15 mouse cellular contexts compared by ENCODE assay signal in genomic region chr9:42062269-42062668, GRCm38 (mm10).
"Had no signal": no experiment of that assay in that cellular context is flagged by ENCODE, and none has a peak within 500 bp of the region (broad histone marks: within the 10 kb centered on the region; RNA-seq: fewer than 3 reads in every experiment).

No protein-coding gene starts in this region.

- DNase-seq: kidney, postnatal 36 days; lung, adult 2 months; lung, postnatal 36 days; spleen, adult 18-20 months; thymus, adult 18-20 months; thymus, postnatal 14 days had no signal

- H3K9ac ChIP-seq: liver, embryonic 15.5 days; midbrain, embryonic 13.5 days; neural tube, embryonic 12.5 days had no signal

- H3K4me2 ChIP-seq: liver, embryonic 11.5 days; liver, embryonic 15.5 days; midbrain, embryonic 13.5 days; neural tube, embryonic 12.5 days had no signal

- ATAC-seq: lung, postnatal 0 days; midbrain, embryonic 13.5 days had no signal

- H3K4me3 ChIP-seq: left cerebral cortex, adult 2 months; limb, embryonic 10.5 days; liver, embryonic 15.5 days; midbrain, embryonic 13.5 days; myocyte; neural tube, embryonic 12.5 days had no signal

- H3K9me3 ChIP-seq: limb, embryonic 10.5 days; liver, embryonic 15.5 days; midbrain, embryonic 13.5 days; neural tube, embryonic 12.5 days had no signal

- H3K36me3 ChIP-seq: liver, embryonic 15.5 days had no signal

- H3K27ac ChIP-seq: kidney, postnatal 0 days; left cerebral cortex, adult 2 months; limb, embryonic 10.5 days; liver, embryonic 15.5 days; midbrain, embryonic 13.5 days; neural tube, embryonic 12.5 days had no signal

- H3K4me1 ChIP-seq: liver, embryonic 15.5 days; neural tube, embryonic 12.5 days had no signal

- H3K27me3 ChIP-seq: liver, embryonic 15.5 days; midbrain, embryonic 13.5 days; neural tube, embryonic 12.5 days had no signal
